10 mouse cellular contexts compared by ENCODE assay signal in the genomic region with DNA sequence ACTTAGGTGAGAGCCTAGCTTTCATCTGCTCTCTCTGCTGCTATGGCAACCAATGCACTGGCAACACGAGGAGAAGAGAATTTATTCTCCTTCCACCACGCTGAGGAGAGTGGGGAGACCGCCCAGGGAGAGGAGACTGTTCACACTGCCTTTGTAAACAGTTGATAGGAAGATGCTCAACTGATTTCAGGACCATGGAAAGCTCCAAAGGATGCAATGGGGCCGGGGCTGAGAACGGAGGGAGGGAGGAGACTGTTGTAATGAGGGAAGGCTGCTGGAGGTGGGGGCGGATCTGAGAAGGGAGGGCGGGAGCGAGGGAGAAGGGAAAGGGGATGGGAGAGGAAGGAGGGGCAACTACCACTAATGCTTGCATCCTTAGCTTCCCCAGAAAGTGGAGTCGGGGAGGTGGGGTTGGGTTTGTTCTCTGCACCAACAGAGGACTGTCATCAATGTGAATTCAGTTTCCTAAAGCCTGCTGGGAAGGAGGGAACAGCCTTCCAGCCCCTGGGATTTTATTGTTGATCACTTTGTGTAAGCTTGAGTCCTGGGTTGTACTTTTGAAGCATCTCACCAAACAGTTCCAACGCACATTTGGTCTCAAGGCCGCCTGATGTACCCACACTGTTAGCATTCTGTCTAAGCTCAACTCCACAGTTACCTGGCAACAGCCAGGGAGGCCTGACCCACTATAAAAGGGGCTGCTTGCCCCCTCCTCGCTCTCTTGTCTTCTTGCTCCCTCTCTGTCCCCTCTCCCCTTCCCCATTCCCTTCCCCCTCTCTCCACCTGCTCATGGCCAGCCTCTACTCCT. TPM values are rescaled to one million over a fixed set of nuclear protein-coding genes. Genes with fewer than 3 reads are reported as not detected.
DNase-seq lines count a peak whose midpoint lies in the region; ATAC-seq and TF ChIP-seq lines count a peak whose summit lies in the region.
"Had no signal": no experiment of that assay in that cellular context is flagged by ENCODE, and none has a peak within 500 bp of the region (broad histone marks: within the 10 kb centered on the region; RNA-seq: fewer than 3 reads in every experiment).

No protein-coding gene starts in this region.

- no peak for TF ChIP-seq CTCF in MEL (IDR thresholded peaks at IDR 0.05 in 2 of 3, conservative IDR thresholded peaks at IDR 0.05 in 1 of 3; ENCODE audit: control insufficient read depth in 1 of 3, insufficient read depth in 1 of 3, low read depth in 2 of 3, low read length in 3 of 3, poor library complexity in 1 of 3, severe bottlenecking in 1 of 3)

- H3K9ac ChIP-seq in MEL (ENCODE audit: control insufficient read depth, low read depth, low read length, poor library complexity, severe bottlenecking) = no peak overlapping the region
- H3K9ac ChIP-seq in embryonic facial prominence, embryonic 11.5 days (replicated peaks; ENCODE audit: low read length) = no peak overlapping the region
- no peak overlapping the region for H3K9ac ChIP-seq in midbrain, embryonic 11.5 days (ENCODE audit: low read length)

- no peak for TF ChIP-seq POLR2A in MEL (IDR thresholded peaks at IDR 0.05; ENCODE audit: control insufficient read depth in 1 of 2, insufficient read depth in 1 of 2, low read depth in 1 of 2, low read length in 2 of 2, poor library complexity in 1 of 2)

- no peaks in the 10 kb centered on the region for H3K36me3 ChIP-seq in MEL (ENCODE audit: control insufficient read depth in 1 of 2, insufficient read depth in 2 of 2, low read length in 2 of 2)
- no peaks in the 10 kb centered on the region for H3K36me3 ChIP-seq in embryonic facial prominence, embryonic 11.5 days (replicated peaks; ENCODE audit: control insufficient read depth, insufficient read depth, low read depth, low read length)
- H3K36me3 ChIP-seq in midbrain, embryonic 11.5 days (ENCODE audit: control insufficient read depth, insufficient read depth, low read length) = no peaks in the 10 kb centered on the region

- no peak overlapping the region for H3K4me2 ChIP-seq in embryonic facial prominence, embryonic 11.5 days (ENCODE audit: low read depth, low read length)
- peak overlapping the region; percentile 11; the same call in 1 of the 2 replicates for H3K4me2 ChIP-seq in midbrain, embryonic 11.5 days

- ATAC-seq in embryonic facial prominence, embryonic 11.5 days (replicated peaks; ENCODE audit: insufficient number of reproducible peaks, low FRiP score, low TSS enrichment, low read depth) = 0 out of 2 replicates have a peak, but pooled peaks have one; percentile 56
- ATAC-seq in midbrain, embryonic 11.5 days (ENCODE audit: low FRiP score) = peak; percentile 55; the same call in 1 of the 2 replicates

- WGBS in embryonic facial prominence, embryonic 11.5 days = 11% methylated on average over 12 of the region's 12 CpGs
- 9% methylated on average over 12 of the region's 12 CpGs for WGBS in midbrain, embryonic 11.5 days

- H3K79me2 ChIP-seq in MEL (ENCODE audit: control insufficient read depth, insufficient read depth, low read length, poor library complexity) = no peaks in the 10 kb centered on the region

- TF ChIP-seq RAD21 in MEL (IDR thresholded peaks at IDR 0.05; ENCODE audit: low read depth, low read length) = no peak

- TF ChIP-seq EP300 in MEL (IDR thresholded peaks at IDR 0.05; ENCODE audit: low read depth in 1 of 2, low read length in 2 of 2) = no peak

- no peaks in the 10 kb centered on the region for H3K27me3 ChIP-seq in MEL (ENCODE audit: control insufficient read depth in 1 of 2, insufficient read depth in 2 of 2, low read length in 2 of 2)
- no peaks in the 10 kb centered on the region for H3K27me3 ChIP-seq in embryonic facial prominence, embryonic 11.5 days (ENCODE audit: control insufficient read depth, insufficient read depth, low read length)
- no peaks in the 10 kb centered on the region for H3K27me3 ChIP-seq in midbrain, embryonic 11.5 days (ENCODE audit: control insufficient read depth, insufficient read depth, low read length)

- no peaks in the 10 kb centered on the region for H3K4me1 ChIP-seq in MEL (ENCODE audit: control insufficient read depth in 1 of 2, insufficient read depth in 2 of 2, low read length in 2 of 2)
- H3K4me1 ChIP-seq in embryonic facial prominence, embryonic 11.5 days (ENCODE audit: control insufficient read depth, insufficient read depth, low read length) = no peaks in the 10 kb centered on the region
- peaks cover 9% of the 10 kb centered on the region for H3K4me1 ChIP-seq in midbrain, embryonic 11.5 days (ENCODE audit: control insufficient read depth, insufficient read depth, low read length)

- H3K9me3 ChIP-seq in MEL (replicated peaks; ENCODE audit: insufficient read depth, low read length) = no peaks in the 10 kb centered on the region
- no peaks in the 10 kb centered on the region for H3K9me3 ChIP-seq in embryonic facial prominence, embryonic 11.5 days (replicated peaks; ENCODE audit: control insufficient read depth, low read length)
- no peaks in the 10 kb centered on the region for H3K9me3 ChIP-seq in midbrain, embryonic 11.5 days (ENCODE audit: control insufficient read depth, low read length)

- peak; percentile 40 to 67 for DNase-seq in heart, postnatal 10 days
- DNase-seq in heart, adult 9 months (ENCODE audit: low spot score in 2 of 2) = no peak
- peak; percentile 42 for DNase-seq in MEL (ENCODE audit: low read depth, low spot score)
- DNase-seq in embryonic facial prominence, embryonic 11.5 days (ENCODE audit: low spot score) = peak; percentile 93
- DNase-seq in induced T-regulatory cell, adult 2 months (ENCODE audit: low read depth) = peak; percentile 54
- peak; percentile 95 for DNase-seq in midbrain, embryonic 11.5 days (ENCODE audit: low spot score, missing footprints)
- peak; percentile 71 for DNase-seq in yolk sac, embryonic 10.5 days (ENCODE audit: low spot score)
- no peak for DNase-seq in spleen, adult 12 weeks (ENCODE audit: low spot score)

- H3K4me3 ChIP-seq in MEL (ENCODE audit: control insufficient read depth in 1 of 2, insufficient read depth in 1 of 2, low read depth in 2 of 2, low read length in 2 of 2) = no peak overlapping the region
- H3K4me3 ChIP-seq in embryonic facial prominence, embryonic 11.5 days (ENCODE audit: low read depth, low read length) = no peak overlapping the region
- H3K4me3 ChIP-seq in midbrain, embryonic 11.5 days (ENCODE audit: low read depth, low read length) = no peak overlapping the region

- intact Hi-C loops in heart, postnatal 10 days (cut with DNase I) = no loop called here

- H3K27ac ChIP-seq in MEL (ENCODE audit: control insufficient read depth, low read depth, low read length) = no peak overlapping the region
- H3K27ac ChIP-seq in embryonic facial prominence, embryonic 11.5 days (replicated peaks; ENCODE audit: low read depth, low read length) = no peak overlapping the region
- H3K27ac ChIP-seq in midbrain, embryonic 11.5 days (ENCODE audit: low read depth, low read length) = peak overlapping the region; percentile 16; the same call in 1 of the 2 replicates

TF ChIP-seq in MEL, 35 proteins besides CTCF, POLR2A, EP300 and RAD21 (continues in another document):
- TF ChIP-seq CHD2 (IDR thresholded peaks at IDR 0.05; ENCODE audit: low read length) (no peak), MAFK (IDR thresholded peaks at IDR 0.05; ENCODE audit: borderline replicate concordance, low read depth, low read length) (no peak), MAZ (IDR thresholded peaks at IDR 0.05; ENCODE audit: low read depth, low read length) (no peak), ETS1 (IDR thresholded peaks at IDR 0.05; ENCODE audit: low read depth, low read length) (no peak), POLR2AphosphoS5 (IDR thresholded peaks at IDR 0.05; ENCODE audit: borderline replicate concordance, low read depth, low read length) (no peak), E2F4 (IDR thresholded peaks at IDR 0.05; ENCODE audit: borderline replicate concordance, low read depth, low read length) (no peak), MYB (IDR thresholded peaks at IDR 0.05; ENCODE audit: low read depth, low read length) (no peak), MXI1 (IDR thresholded peaks at IDR 0.05; ENCODE audit: low read depth, low read length) (no peak), SIN3A (IDR thresholded peaks at IDR 0.05; ENCODE audit: low read length) (no peak), SMC3 (IDR thresholded peaks at IDR 0.05; ENCODE audit: low read depth, low read length) (no peak), JUND (IDR thresholded peaks at IDR 0.05; ENCODE audit: low read depth, low read length) (no peak), TCF12 (IDR thresholded peaks at IDR 0.05; ENCODE audit: low read depth, low read length) (no peak), RCOR1 (IDR thresholded peaks at IDR 0.05; ENCODE audit: low read depth, low read length) (no peak), ELF1 (IDR thresholded peaks at IDR 0.05; ENCODE audit: low read depth, low read length) (no peak)

RNA-seq across cellular contexts. Expression of gene 1700069L16Rik, which starts 7.8 kb away (rescaled TPM):
- total RNA-seq in heart, postnatal 10 days (2021) = not detected
- not detected in 2 replicates for total RNA-seq in MEL (2012; rRNA removed)
- polyA plus RNA-seq in MEL (2012; ENCODE audit: insufficient read depth in 1 of 2, insufficient read length in 2 of 2, low read depth in 1 of 2, low replicate concordance in 2 of 2, missing spikeins in 1 of 2) = not detected
- polyA plus RNA-seq in embryonic facial prominence, embryonic 11.5 days (2014; fragmentation: Nextera tagmentation; extraction: Ambion mirVana) = not detected in 2 replicates
- polyA plus RNA-seq in midbrain, embryonic 11.5 days (2014; fragmentation: Nextera tagmentation; extraction: Ambion mirVana) = not detected in 2 replicates
- total RNA-seq: hematopoietic stem cell, adult 5-6 weeks had no signal
- polyA plus RNA-seq: spleen, adult 2 months had no signal

RNA-seq across cellular contexts. Expression of gene Ficd, which starts 18.8 kb away (rescaled TPM):
- 1 to 10 TPM; 5.4 to 5.8 TPM for total RNA-seq in heart, postnatal 10 days (2021)
- total RNA-seq in MEL (2012; rRNA removed) = 1.8 and 2.5 TPM in 2 replicates
- polyA plus RNA-seq in MEL (2012; ENCODE audit: insufficient read depth in 1 of 2, insufficient read length in 2 of 2, low read depth in 1 of 2, low replicate concordance in 2 of 2, missing spikeins in 1 of 2) = 1 to 10 TPM in 1 of 2 experiments, not detected in 1; 2.7 TPM
- polyA plus RNA-seq in embryonic facial prominence, embryonic 11.5 days (2014; fragmentation: Nextera tagmentation; extraction: Ambion mirVana) = 1.6 and 2.0 TPM in 2 replicates
- polyA plus RNA-seq in midbrain, embryonic 11.5 days (2014; fragmentation: Nextera tagmentation; extraction: Ambion mirVana) = 3.3 TPM in 2 replicates

RNA-seq across cellular contexts. Expression of gene Sart3, which starts 55.5 kb away (rescaled TPM):
- total RNA-seq in heart, postnatal 10 days (2021) = 10 to 100 TPM; 19.6 to 20.5 TPM
- total RNA-seq in MEL (2012; rRNA removed) = 38.5 and 41.4 TPM in 2 replicates
- 10 to 100 TPM in 1 of 2 experiments, not detected in 1; 74.4 TPM for polyA plus RNA-seq in MEL (2012; ENCODE audit: insufficient read depth in 1 of 2, insufficient read length in 2 of 2, low read depth in 1 of 2, low replicate concordance in 2 of 2, missing spikeins in 1 of 2)
- polyA plus RNA-seq in embryonic facial prominence, embryonic 11.5 days (2014; fragmentation: Nextera tagmentation; extraction: Ambion mirVana) = 52.4 and 55.4 TPM in 2 replicates
- polyA plus RNA-seq in midbrain, embryonic 11.5 days (2014; fragmentation: Nextera tagmentation; extraction: Ambion mirVana) = 49.6 and 55.2 TPM in 2 replicates

RNA-seq across cellular contexts. Expression of gene Iscu, which starts 55.8 kb away (rescaled TPM):
- 100 to 1,000 TPM; 122 to 123 TPM for total RNA-seq in heart, postnatal 10 days (2021)
- total RNA-seq in MEL (2012; rRNA removed) = 84.1 and 95.7 TPM in 2 replicates
- 100 to 1,000 TPM in 1 of 2 experiments, not detected in 1; 150 TPM for polyA plus RNA-seq in MEL (2012; ENCODE audit: insufficient read depth in 1 of 2, insufficient read length in 2 of 2, low read depth in 1 of 2, low replicate concordance in 2 of 2, missing spikeins in 1 of 2)
- 103 and 113 TPM in 2 replicates for polyA plus RNA-seq in embryonic facial prominence, embryonic 11.5 days (2014; fragmentation: Nextera tagmentation; extraction: Ambion mirVana)
- polyA plus RNA-seq in midbrain, embryonic 11.5 days (2014; fragmentation: Nextera tagmentation; extraction: Ambion mirVana) = 117 and 121 TPM in 2 replicates

Comparison
In these comparisons a context has a peak if more than half of its experiments do, and no peak if none do; other contexts are left out.
1. DNase-seq: peak in heart, postnatal 10 days (2 of 2), MEL (single experiment), embryonic facial prominence, embryonic 11.5 days (single experiment), induced T-regulatory cell, adult 2 months (single experiment), midbrain, embryonic 11.5 days (single experiment) and yolk sac, embryonic 10.5 days (single experiment); none in heart, adult 9 months (0 of 2) and spleen, adult 12 weeks (single experiment).